Mouse (Mus musculus): ENCODE data around the gene Htra2. TPM values are rescaled to one million over a fixed set of nuclear protein-coding genes. Genes with fewer than 3 reads are reported as not detected.

Htra2 gene
- total RNA-seq, 2 experiments from 2014 or later = 15.3 to 17.4 TPM

- peak; percentile 76 for DNase-seq (ENCODE audit: low spot score)
These were observed 21.6 kb downstream of the Htra2 start, which contains the start of the genes Dok1 and Loxl3 for GRCm38 (mm10) chr6:83033249-83034185. TSS of gene Dok1 (minus strand) at chr6:83033471. TSS of gene Loxl3 (plus strand) at chr6:83034173.

- DNase-seq (ENCODE audit: low spot score) = no peak
These were observed 22.3 kb downstream of the Htra2 start for GRCm38 (mm10) chr6:83032769-83033191.

- DNase-seq (ENCODE audit: low spot score) = no peak
These were observed 23.0 kb downstream of the Htra2 start for GRCm38 (mm10) chr6:83031921-83032590.

GRCm38 (mm10) chr6:83031111-83031510 is 24.0 kb downstream of the Htra2 start:
- no peak for DNase-seq (ENCODE audit: low spot score)

- DNase-seq (ENCODE audit: low spot score) = no peak
These were observed 25.3 kb downstream of the Htra2 start for GRCm38 (mm10) chr6:83029777-83030176.

- DNase-seq (ENCODE audit: low spot score) = no peak
These were observed 27.4 kb downstream of the Htra2 start for GRCm38 (mm10) chr6:83027706-83028105.

GRCm38 (mm10) chr6:83027293-83027692 is 27.8 kb downstream of the Htra2 start:
- no peak for DNase-seq (ENCODE audit: low spot score)

- DNase-seq (ENCODE audit: low spot score) = no peak
These were observed 29.9 kb downstream of the Htra2 start for GRCm38 (mm10) chr6:83025221-83025620.

GRCm38 (mm10) chr6:83024421-83024820 is 30.7 kb downstream of the Htra2 start:
- DNase-seq (ENCODE audit: low spot score) = no peak

GRCm38 (mm10) chr6:83023786-83024185 is 31.3 kb downstream of the Htra2 start:
- no peak for DNase-seq (ENCODE audit: low spot score)

GRCm38 (mm10) chr6:83023008-83023407 is 32.1 kb downstream of the Htra2 start:
- no peak for DNase-seq (ENCODE audit: low spot score)

- DNase-seq (ENCODE audit: low spot score) = no peak
These were observed 34.1 kb downstream of the Htra2 start for GRCm38 (mm10) chr6:83020836-83021593.

GRCm38 (mm10) chr6:83020121-83020520 is 35.0 kb downstream of the Htra2 start:
- no peak for DNase-seq (ENCODE audit: low spot score)

- DNase-seq (ENCODE audit: low spot score) = no peak
These were observed 36.0 kb downstream of the Htra2 start for GRCm38 (mm10) chr6:83019044-83019443.

GRCm38 (mm10) chr6:83017190-83017589 is 37.9 kb downstream of the Htra2 start:
- peak; percentile 72 for DNase-seq (ENCODE audit: low spot score)

- no peak for DNase-seq (ENCODE audit: low spot score)
These were observed 39.3 kb downstream of the Htra2 start for GRCm38 (mm10) chr6:83015749-83016148.

- no peak for DNase-seq (ENCODE audit: low spot score)
These were observed 40.3 kb downstream of the Htra2 start for GRCm38 (mm10) chr6:83014482-83015466.

GRCm38 (mm10) chr6:83013444-83013843 is 41.6 kb downstream of the Htra2 start:
- DNase-seq (ENCODE audit: low spot score) = no peak

- no peak for DNase-seq (ENCODE audit: low spot score)
These were observed 43.3 kb downstream of the Htra2 start for GRCm38 (mm10) chr6:83011756-83012155.

- DNase-seq (ENCODE audit: low spot score) = no peak
These were observed 43.8 kb downstream of the Htra2 start for GRCm38 (mm10) chr6:83011255-83011654.

Measured in gastrocnemius, adult 18-20 months (tissue).